Mouse (Mus musculus): ENCODE data around the gene Il1r1.
"Not testable (repeated sequence)": the region's sequence is repeated elsewhere in the genome, so short reads cannot be mapped to it uniquely, and the experiment has no call there.

Il1r1 gene

GRCm38 (mm10) chr1:40272204-40272603 lies 47.3 kb downstream of the Il1r1 start:
- no peak for DNase-seq

GRCm38 (mm10) chr1:40273491-40273890 lies 48.6 kb downstream of the Il1r1 start:
- no peak for DNase-seq

- no peak for DNase-seq
Measured at GRCm38 (mm10) chr1:40275285-40276013, 50.6 kb downstream of the Il1r1 start.

DNA sequence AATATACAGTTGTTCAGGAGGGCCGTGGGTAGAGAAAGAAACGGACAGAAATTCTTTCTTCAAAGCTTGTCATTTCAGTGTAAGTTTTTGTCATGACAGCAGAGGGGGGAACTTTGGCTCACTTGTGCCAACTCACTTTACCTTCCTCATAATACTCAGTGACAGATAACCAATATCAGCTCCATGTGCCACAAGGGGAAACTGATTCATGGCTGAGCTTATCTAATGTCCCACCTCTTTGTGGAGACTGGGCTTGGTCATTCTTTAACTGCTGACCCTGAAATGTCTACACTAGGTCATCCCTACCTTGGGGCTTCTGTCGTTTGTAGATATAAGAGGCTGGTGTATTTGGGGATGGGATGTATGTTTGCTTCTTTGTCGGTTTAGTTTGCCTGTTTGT lies 53.1 kb downstream of the Il1r1 start:
- DNase-seq = no peak

DNA sequence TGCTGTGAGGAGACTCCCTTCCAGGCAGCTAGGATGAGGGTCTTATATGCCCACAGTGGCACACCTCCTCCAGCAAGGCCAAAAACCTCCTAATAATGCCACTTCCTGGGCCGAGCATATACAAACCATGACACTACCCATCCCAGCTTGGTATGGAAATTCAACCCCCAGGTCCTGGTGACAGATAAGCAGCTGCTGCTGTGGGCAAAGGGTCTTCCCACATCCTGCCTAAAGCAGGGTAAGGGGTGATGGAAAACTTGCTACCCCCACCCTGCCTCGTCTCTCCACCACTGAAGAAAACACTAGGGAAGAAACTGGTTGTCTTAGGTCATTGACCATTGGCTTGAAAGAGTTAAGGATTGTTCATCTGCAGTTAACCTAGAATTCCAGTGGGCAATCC lies 53.8 kb downstream of the Il1r1 start:
- no peak for DNase-seq

DNA sequence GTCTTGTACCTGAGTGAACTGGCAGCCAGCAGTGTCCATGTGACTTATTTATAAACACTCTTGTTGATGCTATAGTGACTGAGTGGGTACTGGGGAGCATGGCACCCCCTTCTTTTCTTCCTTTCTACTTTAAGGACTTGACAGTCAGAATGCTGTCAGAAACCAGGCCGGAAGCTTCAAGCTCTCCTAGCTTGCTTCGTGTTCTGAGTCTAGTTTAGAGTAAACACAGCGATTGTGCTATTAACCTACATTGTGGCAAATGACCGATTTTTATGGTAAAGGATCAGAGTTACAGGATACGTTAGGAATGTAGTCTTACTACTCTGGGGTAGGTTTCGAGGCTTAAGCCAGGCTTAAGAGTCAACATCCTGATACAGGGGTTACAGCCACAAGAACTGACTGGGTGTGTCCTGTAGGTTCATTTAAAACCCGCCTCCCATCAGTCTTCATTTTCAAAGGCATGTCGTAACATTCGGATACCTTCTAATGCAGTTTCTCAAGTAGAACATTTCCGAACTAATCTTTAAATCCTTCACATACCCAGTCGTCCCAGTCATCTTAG lies 54.4 kb downstream of the Il1r1 start:
- no peak for DNase-seq

GRCm38 (mm10) chr1:40281950-40282349 lies 57.1 kb downstream of the Il1r1 start:
- DNase-seq = no peak

DNA sequence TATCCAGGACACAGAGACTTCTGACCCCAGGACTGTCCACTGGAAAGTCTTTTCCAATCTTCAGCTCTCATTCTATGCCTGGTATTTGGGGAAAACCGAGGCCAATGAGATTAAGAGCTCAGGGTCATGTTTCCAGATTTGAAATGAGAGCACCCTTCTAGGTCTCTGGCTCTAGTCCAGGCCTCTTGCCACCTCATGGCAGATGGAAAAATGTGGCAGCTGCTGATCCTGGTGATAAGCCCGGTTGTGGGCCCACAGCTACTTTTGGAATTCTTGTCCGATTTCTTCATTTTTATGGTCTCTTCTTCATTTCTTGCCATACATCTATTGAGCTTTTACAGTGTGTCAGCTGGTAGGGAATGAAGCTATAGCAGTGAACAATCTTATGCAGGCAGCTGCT lies 57.5 kb downstream of the Il1r1 start:
- no peak for DNase-seq

DNA sequence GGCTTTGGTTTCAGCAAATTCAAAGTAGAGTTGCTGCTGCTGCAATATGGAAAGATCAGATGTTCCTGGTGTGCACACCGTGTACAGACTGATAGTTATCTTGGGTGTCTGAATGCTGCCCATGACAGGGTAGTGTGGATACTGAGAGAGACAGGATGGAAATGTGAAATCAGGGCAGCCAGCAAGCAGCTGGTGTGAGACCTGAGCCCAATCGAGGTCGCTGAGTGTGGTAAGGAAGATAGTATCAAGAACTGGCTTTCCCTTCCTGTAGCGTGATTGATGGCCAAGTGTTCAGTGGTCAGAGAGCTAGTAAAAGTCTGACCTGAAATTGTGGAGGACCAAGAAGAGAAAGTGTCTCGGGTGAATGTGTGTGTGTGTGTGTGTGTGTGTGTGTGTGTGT lies 59.1 kb downstream of the Il1r1 start:
- DNase-seq = no peak

GRCm38 (mm10) chr1:40290489-40291255 lies 65.8 kb downstream of the Il1r1 start:
- DNase-seq = no peak

GRCm38 (mm10) chr1:40292231-40292630 lies 67.4 kb downstream of the Il1r1 start:
- no peak for DNase-seq

DNA sequence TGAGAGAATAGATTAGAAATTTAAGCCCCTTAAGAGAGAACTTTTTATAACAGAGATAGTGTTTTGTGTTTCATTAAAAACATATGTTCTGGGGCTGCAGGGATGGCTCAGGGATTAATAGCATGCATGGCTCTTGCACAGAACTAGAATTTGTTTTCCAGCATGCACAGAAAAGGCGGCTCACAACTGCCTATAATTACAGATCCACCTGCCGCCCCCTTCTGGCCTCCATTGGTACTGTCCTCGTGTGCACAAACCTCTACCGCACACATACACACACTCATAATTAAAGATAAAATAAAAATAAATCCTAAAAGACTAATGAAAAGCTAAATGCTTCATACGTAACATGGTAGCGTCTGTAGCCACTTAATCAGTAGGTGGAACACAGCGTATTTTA lies 69.0 kb downstream of the Il1r1 start:
- no peak for DNase-seq

DNA sequence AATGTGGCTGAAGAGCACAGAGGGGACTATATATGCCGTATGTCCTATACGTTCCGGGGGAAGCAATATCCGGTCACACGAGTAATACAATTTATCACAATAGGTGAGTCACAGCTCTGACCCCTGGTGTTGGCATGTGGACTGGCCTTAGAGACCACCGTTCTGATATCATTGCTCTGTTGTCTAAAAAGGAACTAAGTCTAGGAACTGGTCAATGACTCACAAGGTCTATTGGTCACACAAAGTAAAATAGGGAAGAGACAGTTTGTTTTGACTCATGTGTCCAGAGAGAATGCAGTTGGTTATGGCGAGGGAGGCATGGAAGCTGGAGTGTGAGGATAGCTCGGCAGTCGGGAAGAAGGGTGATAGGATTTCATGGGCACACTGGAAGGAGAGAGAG lies 69.9 kb downstream of the Il1r1 start:
- no peak for DNase-seq

- no peak for DNase-seq
Measured at GRCm38 (mm10) chr1:40298053-40298452, 73.2 kb downstream of the Il1r1 start.

- DNase-seq = no peak
Measured at GRCm38 (mm10) chr1:40303179-40303866, 78.4 kb downstream of the Il1r1 start.

DNA sequence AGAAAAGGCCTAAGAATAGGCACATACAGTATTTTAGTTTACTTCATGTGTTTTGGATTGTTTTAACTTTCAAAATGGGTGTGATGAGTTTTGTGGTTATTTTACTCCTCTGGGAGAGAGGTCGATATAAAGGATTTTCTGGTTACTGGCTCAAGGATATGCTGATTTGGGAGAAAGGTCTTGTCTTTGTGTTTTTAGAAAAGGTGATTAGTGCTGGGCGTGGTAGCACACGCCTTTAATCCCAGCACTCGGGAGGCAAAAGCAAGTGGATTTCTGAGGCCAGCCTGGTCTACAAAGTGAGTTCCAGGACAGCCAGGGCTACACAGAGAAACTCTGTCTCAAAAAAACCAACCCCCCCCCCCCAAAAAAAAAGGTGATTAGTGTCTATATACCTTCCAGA lies 79.4 kb downstream of the Il1r1 start:
- DNase-seq = not testable (repeated sequence)

GRCm38 (mm10) chr1:40306111-40306510 lies 81.2 kb downstream of the Il1r1 start:
- no peak for DNase-seq

DNA sequence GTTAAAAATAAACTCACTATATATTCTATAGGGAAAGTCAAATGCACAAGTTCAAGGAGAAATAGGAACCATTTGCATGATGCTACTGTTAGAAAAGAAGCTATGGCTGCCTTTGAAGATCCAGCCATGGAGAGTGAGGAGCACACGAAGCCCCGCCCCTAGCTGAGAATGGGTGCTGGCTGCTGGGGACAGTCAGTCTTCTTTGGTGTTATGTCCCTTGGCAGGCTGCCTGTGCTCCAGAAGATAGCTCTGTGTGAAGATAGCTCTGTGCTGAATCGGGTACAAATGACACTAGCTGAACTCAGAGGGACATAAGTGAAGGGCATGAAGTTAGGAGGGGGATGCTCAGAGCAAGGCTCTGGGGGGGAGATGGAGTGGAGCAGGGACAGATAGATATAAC lies 86.2 kb downstream of the Il1r1 start:
- no peak for DNase-seq

DNA sequence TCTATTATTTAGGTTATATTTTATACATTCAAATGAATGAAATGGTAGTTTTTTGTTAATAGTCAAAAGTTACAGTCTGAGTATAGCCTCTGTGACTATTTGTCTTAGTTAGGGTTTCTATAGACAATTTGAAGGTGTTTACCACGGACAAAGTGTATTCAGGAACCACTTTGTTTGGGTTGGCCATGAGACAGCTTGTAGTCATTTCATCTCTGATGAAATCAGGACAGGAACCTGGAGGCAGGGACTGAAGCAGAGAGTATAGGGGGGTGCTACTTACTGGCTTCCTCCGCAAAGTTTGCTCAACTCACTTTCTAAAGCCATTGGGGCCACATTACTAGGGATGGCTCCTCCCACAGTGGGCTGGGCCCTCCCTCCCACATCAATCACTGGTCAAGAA lies 86.7 kb downstream of the Il1r1 start:
- no peak for DNase-seq

DNA sequence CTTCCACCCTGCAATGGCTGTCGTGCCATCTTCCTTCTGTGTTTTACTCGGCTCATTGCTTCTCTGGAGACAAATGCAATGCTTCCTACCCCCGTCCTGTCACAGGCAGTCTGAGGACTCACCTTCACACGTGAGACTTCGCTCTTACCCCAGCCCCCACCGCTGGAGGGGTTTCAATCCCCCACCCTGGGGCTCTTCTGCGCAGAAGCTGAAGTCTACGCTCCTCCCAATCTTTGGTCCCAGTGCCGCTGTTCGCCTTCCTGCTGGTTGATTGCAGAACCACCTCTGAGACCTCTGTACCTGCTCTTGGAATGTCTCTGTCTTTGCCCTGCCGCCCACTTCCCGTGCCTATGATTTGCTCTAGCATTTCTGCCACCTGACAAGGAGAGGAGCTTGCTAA lies 89.1 kb downstream of the Il1r1 start:
- no peak for DNase-seq

DNA sequence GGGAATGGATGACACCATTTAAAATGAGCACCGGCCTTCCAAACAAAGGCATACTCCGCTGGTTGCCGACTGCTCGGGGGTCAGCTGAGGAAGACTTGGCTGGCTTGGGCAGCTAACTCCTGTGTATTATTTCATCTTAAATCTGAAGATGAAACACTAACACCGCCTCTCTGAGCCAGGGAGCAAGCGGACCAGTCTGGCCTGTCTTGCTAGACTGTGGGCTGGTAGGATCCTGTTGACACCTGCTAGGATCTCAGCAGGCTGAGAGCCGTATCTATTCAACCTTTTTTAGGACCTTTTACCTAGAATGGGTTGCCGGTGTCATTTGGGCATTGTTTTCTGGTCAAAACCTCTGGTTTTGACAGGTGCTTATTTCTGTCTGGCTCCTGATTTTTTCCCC lies 92.8 kb downstream of the Il1r1 start:
- DNase-seq = no peak

GRCm38 (mm10) chr1:40321824-40322223 lies 96.9 kb downstream of the Il1r1 start:
- DNase-seq = no peak

GRCm38 (mm10) chr1:40322543-40322942 lies 97.7 kb downstream of the Il1r1 start:
- DNase-seq = no peak

DNA sequence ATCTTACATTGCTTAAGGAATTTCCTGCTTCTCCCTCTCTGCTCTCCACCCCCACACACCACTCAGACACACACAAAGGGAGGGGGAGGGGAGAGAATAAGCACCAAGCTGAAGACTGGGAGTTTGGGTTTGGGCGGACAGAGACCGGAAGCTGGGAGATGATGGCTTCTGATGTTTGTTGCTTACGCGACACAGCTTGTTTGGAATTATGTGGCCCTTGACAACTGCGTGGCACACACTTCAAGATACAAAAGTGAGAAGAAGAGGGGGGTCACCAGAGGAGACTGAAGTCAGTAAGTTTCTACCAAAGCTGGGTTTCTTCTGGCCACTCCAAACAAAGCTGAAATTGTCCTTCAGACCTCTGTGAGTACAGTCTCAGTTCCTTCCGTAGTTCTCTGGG lies 99.6 kb downstream of the Il1r1 start, which contains the start of gene Il1rl2:
Gene Il1rl2 (plus strand): TSS at position 154 of the 400 bp plus-strand sequence.
- no peak for DNase-seq
